Mouse (Mus musculus): ENCODE measurements around the gene Gins3. TPM values are rescaled to one million over a fixed set of nuclear protein-coding genes. Genes with fewer than 3 reads are reported as not detected.

Gene Gins3
- polyA plus RNA-seq, 1 experiment from 2014 or later, result 7.7 TPM

GRCm38 (mm10) chr8:95624833-95625232 lies 8.4 kb upstream of the Gins3 start:
- Histone ChIP-seq H3K9ac (ENCODE audit: low read depth, low read length) (no peak overlapping the region), H3K4me1 (ENCODE audit: control insufficient read depth, insufficient read depth, low read depth, low read length) (no peaks in the 10 kb centered on the region), H3K27ac (ENCODE audit: low read depth, low read length) (no peak overlapping the region), H3K27me3 (replicated peaks; ENCODE audit: control insufficient read depth, insufficient read depth, low read length) (peaks cover 3% of the 10 kb centered on the region; the same call in 1 of the 2 replicates), H3K9me3 (ENCODE audit: control insufficient read depth, low read length) (no peaks in the 10 kb centered on the region), H3K4me2 (ENCODE audit: low read length) (no peak overlapping the region), H3K4me3 (ENCODE audit: low read length) (no peak overlapping the region), H3K36me3 (ENCODE audit: control insufficient read depth, insufficient read depth, low read length) (no peaks in the 10 kb centered on the region)
- WGBS, result 83% methylated on average over 2 of the region's 2 CpGs
- no peak for ATAC-seq

DNA sequence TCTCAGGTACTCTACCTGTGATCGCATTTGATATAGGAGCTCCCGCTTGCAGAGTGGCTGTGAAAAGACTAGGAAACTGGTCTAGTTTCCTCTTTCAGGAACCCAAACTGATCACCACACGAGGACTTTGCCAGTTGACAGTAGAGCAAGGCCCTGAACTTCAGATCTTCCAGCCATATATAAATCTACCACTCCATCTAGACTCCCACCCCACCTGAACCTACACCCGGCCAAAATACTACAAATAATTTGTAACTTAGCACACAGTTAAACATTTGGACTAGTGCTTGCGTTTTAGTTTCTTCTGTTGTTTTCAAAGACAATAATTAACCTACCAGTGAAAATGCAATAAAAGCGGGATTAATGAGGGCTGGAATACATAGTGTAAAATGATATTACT lies 413 bp upstream of the Gins3 start:
- ATAC-seq, result peak; percentile 44
- H3K4me3 ChIP-seq (ENCODE audit: low read length), result peak overlapping the region; percentile 62
- H3K9me3 ChIP-seq (ENCODE audit: control insufficient read depth, low read length), result no peaks in the 10 kb centered on the region
- peaks cover 10% of the 10 kb centered on the region for H3K4me1 ChIP-seq (ENCODE audit: control insufficient read depth, insufficient read depth, low read depth, low read length)
- 79% methylated on average over 6 of the region's 6 CpGs for WGBS
- H3K27me3 ChIP-seq (replicated peaks; ENCODE audit: control insufficient read depth, insufficient read depth, low read length), result peaks cover 3% of the 10 kb centered on the region; the same call in 1 of the 2 replicates
- peak overlapping the region; percentile 69 for H3K4me2 ChIP-seq (ENCODE audit: low read length)
- no peak overlapping the region for H3K27ac ChIP-seq (ENCODE audit: low read depth, low read length)
- H3K9ac ChIP-seq (ENCODE audit: low read depth, low read length), result no peak overlapping the region
- H3K36me3 ChIP-seq (ENCODE audit: control insufficient read depth, insufficient read depth, low read length), result no peaks in the 10 kb centered on the region

DNA sequence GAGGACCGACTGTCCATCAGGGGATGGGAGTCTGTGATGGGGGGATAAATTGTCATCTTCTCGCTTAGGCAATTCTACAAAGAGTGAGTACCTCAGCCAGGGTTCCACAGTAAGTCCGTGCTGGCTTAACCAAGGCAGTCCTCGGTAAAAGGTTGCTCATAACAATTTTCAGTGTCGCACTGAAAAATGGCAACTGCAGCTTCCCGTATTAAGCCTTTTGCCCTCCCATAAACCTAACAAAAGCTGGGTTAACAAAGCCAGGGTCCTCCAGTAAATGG lies 749 bp downstream of the Gins3 start:
- peak overlapping the region; percentile 69 for H3K4me2 ChIP-seq (ENCODE audit: low read length)
- H3K27ac ChIP-seq (ENCODE audit: low read depth, low read length), result no peak overlapping the region
- H3K27me3 ChIP-seq (replicated peaks; ENCODE audit: control insufficient read depth, insufficient read depth, low read length), result peaks cover 3% of the 10 kb centered on the region; the same call in 1 of the 2 replicates
- H3K36me3 ChIP-seq (ENCODE audit: control insufficient read depth, insufficient read depth, low read length), result no peaks in the 10 kb centered on the region
- H3K4me1 ChIP-seq (ENCODE audit: control insufficient read depth, insufficient read depth, low read depth, low read length), result peaks cover 10% of the 10 kb centered on the region
- 8% methylated on average over 6 of the region's 6 CpGs for WGBS
- H3K9me3 ChIP-seq (ENCODE audit: control insufficient read depth, low read length), result no peaks in the 10 kb centered on the region
- H3K9ac ChIP-seq (ENCODE audit: low read depth, low read length), result peak overlapping the region; percentile 59
- ATAC-seq, result no peak
- peak overlapping the region; percentile 62 for H3K4me3 ChIP-seq (ENCODE audit: low read length)

GRCm38 (mm10) chr8:95644942-95645341 lies 11.7 kb downstream of the Gins3 start:
- Histone ChIP-seq H3K27ac (ENCODE audit: low read depth, low read length) (no peak overlapping the region), H3K9ac (ENCODE audit: low read depth, low read length) (no peak overlapping the region), H3K4me1 (ENCODE audit: control insufficient read depth, insufficient read depth, low read depth, low read length) (no peaks in the 10 kb centered on the region), H3K27me3 (replicated peaks; ENCODE audit: control insufficient read depth, insufficient read depth, low read length) (no peaks in the 10 kb centered on the region), H3K9me3 (ENCODE audit: control insufficient read depth, low read length) (no peaks in the 10 kb centered on the region), H3K4me3 (ENCODE audit: low read length) (no peak overlapping the region), H3K36me3 (ENCODE audit: control insufficient read depth, insufficient read depth, low read length) (no peaks in the 10 kb centered on the region), H3K4me2 (ENCODE audit: low read length) (no peak overlapping the region)
- WGBS, result 97% methylated on average over 2 of the region's 2 CpGs
- ATAC-seq, result no peak

DNA sequence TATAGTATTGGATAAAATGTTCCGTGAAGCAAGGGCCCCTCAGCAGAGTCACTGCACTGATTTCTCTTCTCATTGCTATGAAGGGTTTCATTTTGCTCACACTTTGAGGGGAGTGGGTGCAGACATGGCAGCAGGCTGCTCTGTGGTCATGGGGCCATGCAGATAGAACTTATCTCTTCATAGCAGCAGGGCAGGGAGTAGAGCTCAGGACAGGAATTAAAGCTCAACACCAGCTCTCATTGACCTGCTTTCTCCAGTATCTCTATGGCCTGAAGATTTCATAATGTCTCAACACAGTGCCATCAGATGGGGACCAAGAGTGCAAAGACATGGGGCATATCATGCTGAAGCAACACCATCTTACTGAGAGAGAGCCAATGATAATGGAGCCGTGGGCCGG lies 15.0 kb downstream of the Gins3 start:
- Histone ChIP-seq H3K27me3 (replicated peaks; ENCODE audit: control insufficient read depth, insufficient read depth, low read length) (no peaks in the 10 kb centered on the region), H3K4me1 (ENCODE audit: control insufficient read depth, insufficient read depth, low read depth, low read length) (no peaks in the 10 kb centered on the region), H3K36me3 (ENCODE audit: control insufficient read depth, insufficient read depth, low read length) (no peaks in the 10 kb centered on the region), H3K4me3 (ENCODE audit: low read length) (no peak overlapping the region), H3K4me2 (ENCODE audit: low read length) (no peak overlapping the region), H3K9ac (ENCODE audit: low read depth, low read length) (no peak overlapping the region), H3K27ac (ENCODE audit: low read depth, low read length) (no peak overlapping the region), H3K9me3 (ENCODE audit: control insufficient read depth, low read length) (no peaks in the 10 kb centered on the region)
- 75% methylated on average over 3 of the region's 3 CpGs for WGBS
- ATAC-seq, result no peak

DNA sequence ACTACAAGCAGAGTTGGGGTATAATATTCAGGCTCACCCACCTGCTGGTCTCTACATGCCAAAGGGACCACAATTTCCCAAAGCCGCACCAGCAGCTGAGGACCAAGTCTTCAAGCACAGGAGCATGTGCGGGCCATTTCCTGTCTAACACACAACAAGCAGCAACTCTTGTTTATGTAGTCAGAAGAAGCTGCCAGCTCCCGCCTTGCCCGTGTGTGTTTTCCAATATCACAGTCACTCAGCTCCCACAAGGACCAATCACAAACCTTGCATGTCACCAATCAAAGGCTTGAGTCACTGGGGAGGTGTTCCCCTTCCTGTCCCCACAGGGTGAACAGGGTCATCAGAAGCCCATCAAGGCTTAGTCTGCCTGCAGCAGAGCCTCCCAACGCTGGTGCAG lies 20.1 kb downstream of the Gins3 start:
- no peaks in the 10 kb centered on the region for H3K4me1 ChIP-seq (ENCODE audit: control insufficient read depth, insufficient read depth, low read depth, low read length)
- 84% methylated on average over 5 of the region's 5 CpGs for WGBS
- no peak for ATAC-seq

DNA sequence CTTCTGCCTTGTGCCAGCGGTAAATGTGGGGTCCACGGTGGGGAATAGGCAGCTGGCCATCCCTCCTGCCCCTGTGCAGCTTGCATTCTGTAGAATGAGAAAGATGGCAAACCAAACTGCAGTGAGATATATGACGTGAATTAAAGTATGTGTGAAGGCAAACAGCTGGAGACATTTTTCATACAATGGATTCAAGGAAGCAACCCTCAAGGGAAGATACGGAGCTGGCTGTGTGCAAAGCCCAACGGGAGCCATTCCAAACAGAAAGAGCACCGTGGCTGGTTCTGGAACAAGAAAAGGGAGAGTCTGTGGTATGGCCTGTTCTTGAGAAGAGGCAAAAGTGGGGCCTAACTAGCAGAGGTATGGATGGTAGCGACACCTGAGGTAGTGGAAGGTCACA lies 22.6 kb downstream of the Gins3 start:
- WGBS, result 79% methylated on average over 7 of the region's 7 CpGs

More for the DNA sequence above, 20.1 kb downstream of the Gins3 start:
- Histone ChIP-seq H3K9me3 (ENCODE audit: control insufficient read depth, low read length) (no peaks in the 10 kb centered on the region), H3K9ac (ENCODE audit: low read depth, low read length) (no peak overlapping the region), H3K27me3 (replicated peaks; ENCODE audit: control insufficient read depth, insufficient read depth, low read length) (no peaks in the 10 kb centered on the region), H3K36me3 (ENCODE audit: control insufficient read depth, insufficient read depth, low read length) (no peaks in the 10 kb centered on the region), H3K4me3 (ENCODE audit: low read length) (no peak overlapping the region), H3K4me2 (ENCODE audit: low read length) (no peak overlapping the region), H3K27ac (ENCODE audit: low read depth, low read length) (no peak overlapping the region)

GRCm38 (mm10) chr8:95656316-95657002 lies 23.2 kb downstream of the Gins3 start:
- Histone ChIP-seq H3K9ac (ENCODE audit: low read depth, low read length) (no peak overlapping the region), H3K36me3 (ENCODE audit: control insufficient read depth, insufficient read depth, low read length) (no peaks in the 10 kb centered on the region), H3K27me3 (replicated peaks; ENCODE audit: control insufficient read depth, insufficient read depth, low read length) (no peaks in the 10 kb centered on the region), H3K4me1 (ENCODE audit: control insufficient read depth, insufficient read depth, low read depth, low read length) (no peaks in the 10 kb centered on the region), H3K4me3 (ENCODE audit: low read length) (no peak overlapping the region), H3K9me3 (ENCODE audit: control insufficient read depth, low read length) (no peaks in the 10 kb centered on the region), H3K4me2 (ENCODE audit: low read length) (no peak overlapping the region), H3K27ac (ENCODE audit: low read depth, low read length) (no peak overlapping the region)
- no peak for ATAC-seq
- 60% methylated on average over 5 of the region's 5 CpGs for WGBS

More for the DNA sequence above, 22.6 kb downstream of the Gins3 start:
- Histone ChIP-seq H3K4me3 (ENCODE audit: low read length) (no peak overlapping the region), H3K27me3 (replicated peaks; ENCODE audit: control insufficient read depth, insufficient read depth, low read length) (no peaks in the 10 kb centered on the region), H3K9me3 (ENCODE audit: control insufficient read depth, low read length) (no peaks in the 10 kb centered on the region), H3K4me1 (ENCODE audit: control insufficient read depth, insufficient read depth, low read depth, low read length) (no peaks in the 10 kb centered on the region), H3K9ac (ENCODE audit: low read depth, low read length) (no peak overlapping the region), H3K27ac (ENCODE audit: low read depth, low read length) (no peak overlapping the region), H3K4me2 (ENCODE audit: low read length) (no peak overlapping the region), H3K36me3 (ENCODE audit: control insufficient read depth, insufficient read depth, low read length) (no peaks in the 10 kb centered on the region)
- ATAC-seq, result no peak

GRCm38 (mm10) chr8:95657523-95657922 lies 24.3 kb downstream of the Gins3 start:
- ATAC-seq, result no peak
- Histone ChIP-seq H3K4me1 (ENCODE audit: control insufficient read depth, insufficient read depth, low read depth, low read length) (no peaks in the 10 kb centered on the region), H3K9me3 (ENCODE audit: control insufficient read depth, low read length) (no peaks in the 10 kb centered on the region), H3K27ac (ENCODE audit: low read depth, low read length) (no peak overlapping the region), H3K4me2 (ENCODE audit: low read length) (no peak overlapping the region), H3K9ac (ENCODE audit: low read depth, low read length) (no peak overlapping the region), H3K36me3 (ENCODE audit: control insufficient read depth, insufficient read depth, low read length) (no peaks in the 10 kb centered on the region), H3K27me3 (replicated peaks; ENCODE audit: control insufficient read depth, insufficient read depth, low read length) (no peaks in the 10 kb centered on the region), H3K4me3 (ENCODE audit: low read length) (no peak overlapping the region)
- 57% methylated on average over 2 of the region's 2 CpGs for WGBS

Measured in hindbrain, embryonic 16.5 days (tissue).